Mouse (Mus musculus) midbrain, embryonic 11.5 days (tissue): ENCODE measurements around the gene Gm20696. TPM values are rescaled to one million over a fixed set of nuclear protein-coding genes. Genes with fewer than 3 reads are reported as not detected.

Experiments
- ATAC-seq: fragments of 200-750 bp; cut with Nextera tagmentation; 2 replicates; pipeline ENCODE4 v1.8.0; 2017; ENCODE audit warnings: moderate TSS enrichment, moderate library complexity; ENCODE audit not compliant: low FRiP score
- DNase-seq: peaks from one replicate; pipeline ENCODE4 v3.0.0; 2015; ENCODE audit warnings: low spot score; ENCODE audit errors: missing footprints
- H3K27ac ChIP-seq: fragments of 300-500 bp; sonication (generic); 2 replicates; pipeline ENCODE4 v1.5.1; 2014; ENCODE audit warnings: low read depth, low read length
- H3K27me3 ChIP-seq: fragments of 300-500 bp; sonication (generic); 2 replicates; pipeline ENCODE4 v1.6.1; 2014; ENCODE audit warnings: mild to moderate bottlenecking, low read length, moderate library complexity, mixed read lengths; ENCODE audit not compliant: control insufficient read depth, insufficient read depth
- H3K36me3 ChIP-seq: fragments of 300-500 bp; sonication (generic); 2 replicates; pipeline ENCODE4 v1.6.1; 2014; ENCODE audit warnings: mild to moderate bottlenecking, low read length, moderate library complexity, mixed read lengths; ENCODE audit not compliant: control insufficient read depth, insufficient read depth
- H3K4me1 ChIP-seq: fragments of 300-500 bp; sonication (generic); 2 replicates; pipeline ENCODE4 v1.6.1; 2014; ENCODE audit warnings: low read length; ENCODE audit not compliant: control insufficient read depth, insufficient read depth
- H3K4me2 ChIP-seq: fragments of 300-500 bp; sonication (generic); 2 replicates; pipeline ENCODE4 v1.6.1; 2014; ENCODE audit warnings: mild to moderate bottlenecking, moderate library complexity
- H3K4me3 ChIP-seq: fragments of 300-500 bp; sonication (generic); 2 replicates; pipeline ENCODE4 v1.5.1; 2014; ENCODE audit warnings: low read depth, low read length
- H3K9ac ChIP-seq: fragments of 300-500 bp; sonication (generic); 2 replicates; pipeline ENCODE4 v1.6.1; 2014; ENCODE audit warnings: low read length
- H3K9me3 ChIP-seq: fragments of 300-500 bp; sonication (generic); 2 replicates; pipeline ENCODE4 v1.6.1; 2016; ENCODE audit warnings: low read length; ENCODE audit not compliant: control insufficient read depth
- WGBS: fragments of 180-500 bp; shearing (Covaris S2); extraction: QIAGEN DNeasy Blood & Tissue Kit; methylation state at CpG from one replicate; pipeline ENCODE4 v1.1.7; 2014; 5-methylcytosine and 5-hydroxymethylcytosine counted together
- polyA plus RNA-seq: library from polyadenylated mRNA; unstranded; fragments of >200 nt; fragmentation: Nextera tagmentation; extraction: Ambion mirVana; gene quantifications from 2 replicates; pipeline ENCODE4 v1.2.1, GENCODE M21; 2014

Gene Gm20696
- polyA plus RNA-seq, 1 experiment from 2014 or later = 3.4 TPM

DNA sequence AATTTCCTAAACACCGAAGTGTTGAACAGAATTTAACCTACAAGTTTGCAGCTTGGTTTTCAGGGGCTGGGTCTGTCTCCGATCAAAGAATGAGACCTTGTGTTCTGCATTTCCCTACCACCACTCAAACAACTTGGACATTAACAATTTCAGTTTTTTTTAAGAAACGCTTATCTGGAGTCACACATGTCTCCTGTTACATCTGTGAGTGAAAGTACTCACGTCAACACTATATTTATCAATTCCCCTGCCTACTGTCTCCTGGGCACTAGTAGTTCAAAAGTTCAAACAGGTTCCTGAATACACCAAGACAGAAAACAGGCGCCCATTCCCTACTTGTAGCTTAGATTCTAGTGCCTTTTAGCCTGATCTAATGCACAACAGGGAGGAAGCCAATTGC, 316.4 kb downstream of the Gm20696 start:
- 91% methylated on average over 5 of the region's 5 CpGs for WGBS
- Histone ChIP-seq H3K4me1 (no peaks in the 10 kb centered on the region), H3K4me3 (no peak overlapping the region), H3K27ac (no peak overlapping the region), H3K36me3 (no peaks in the 10 kb centered on the region), H3K9me3 (no peaks in the 10 kb centered on the region), H3K27me3 (no peaks in the 10 kb centered on the region), H3K4me2 (no peak overlapping the region), H3K9ac (no peak overlapping the region)
- no peak for ATAC-seq
- no peak for DNase-seq

DNA sequence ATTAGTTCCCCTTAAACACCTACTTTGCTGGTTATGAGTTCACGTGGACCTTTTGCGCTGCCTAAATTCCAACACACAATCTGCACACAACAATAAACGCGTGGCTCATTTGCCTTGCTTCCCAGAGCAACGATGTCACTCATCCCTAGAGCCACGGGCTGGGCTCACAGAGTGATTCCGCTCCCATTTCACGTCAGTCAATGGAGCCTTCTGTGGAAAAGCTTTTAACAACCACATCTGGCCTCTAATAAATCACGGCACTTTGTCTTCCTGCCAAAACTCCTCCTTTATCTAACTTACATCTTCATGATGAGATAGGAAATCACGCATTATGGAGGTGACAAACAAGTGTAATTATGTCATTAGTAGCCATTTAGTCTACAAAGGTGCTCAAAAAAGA, 318.8 kb downstream of the Gm20696 start:
- Histone ChIP-seq H3K4me1 (no peaks in the 10 kb centered on the region), H3K36me3 (no peaks in the 10 kb centered on the region), H3K4me2 (no peak overlapping the region), H3K27me3 (no peaks in the 10 kb centered on the region), H3K4me3 (no peak overlapping the region), H3K9ac (no peak overlapping the region), H3K27ac (no peak overlapping the region), H3K9me3 (no peaks in the 10 kb centered on the region)
- DNase-seq (no peak), ATAC-seq (no peak)
- 76% methylated on average over 10 of the region's 10 CpGs for WGBS

DNA sequence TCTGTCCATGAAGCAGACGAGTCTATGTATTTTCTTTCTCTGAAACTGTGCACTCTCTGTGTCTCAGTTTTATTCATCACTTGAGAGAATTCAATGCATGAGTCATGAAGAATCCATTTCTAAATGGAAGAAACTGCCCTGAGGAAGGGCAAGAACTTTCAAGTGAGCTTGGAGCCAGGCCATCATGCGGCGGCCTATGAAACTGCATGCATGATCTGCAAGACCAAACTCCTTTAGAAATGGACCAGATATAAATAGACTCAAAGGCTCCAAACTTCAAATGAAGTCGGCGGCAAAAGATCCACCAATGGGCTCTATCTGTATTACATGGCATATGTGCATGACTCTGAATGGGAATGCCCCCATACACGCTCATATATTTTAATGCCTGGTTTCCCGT, 321.6 kb downstream of the Gm20696 start:
- H3K36me3 ChIP-seq = no peaks in the 10 kb centered on the region
- WGBS = 95% methylated on average over 7 of the region's 7 CpGs
- H3K27ac ChIP-seq = no peak overlapping the region
- DNase-seq (no peak), ATAC-seq (no peak)
- H3K9me3 ChIP-seq = no peaks in the 10 kb centered on the region
- no peak overlapping the region for H3K9ac ChIP-seq
- no peak overlapping the region for H3K4me2 ChIP-seq
- no peak overlapping the region for H3K4me3 ChIP-seq
- H3K27me3 ChIP-seq = no peaks in the 10 kb centered on the region
- no peaks in the 10 kb centered on the region for H3K4me1 ChIP-seq

DNA sequence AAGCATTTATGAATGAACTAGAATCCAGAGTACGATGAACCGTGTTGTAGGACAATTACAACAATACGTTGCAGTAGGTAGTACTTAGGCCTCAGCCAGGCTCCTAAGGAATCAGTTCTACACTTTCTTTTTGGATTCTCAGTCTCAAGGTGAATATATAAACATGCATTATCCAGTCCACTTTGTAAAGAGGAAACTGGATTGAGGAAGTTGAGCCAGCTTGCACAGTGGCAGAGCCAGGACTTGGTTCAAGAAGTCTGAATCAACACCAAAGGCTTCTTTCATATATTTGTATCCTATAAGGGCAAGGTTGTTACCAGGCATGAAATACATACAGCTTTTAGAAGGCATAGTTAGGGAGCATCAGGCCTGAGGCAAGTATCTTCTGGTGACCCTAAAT, 322.2 kb downstream of the Gm20696 start:
- Histone ChIP-seq H3K9ac (no peak overlapping the region), H3K27ac (no peak overlapping the region), H3K27me3 (no peaks in the 10 kb centered on the region), H3K4me3 (no peak overlapping the region), H3K4me2 (no peak overlapping the region), H3K4me1 (no peaks in the 10 kb centered on the region), H3K9me3 (no peaks in the 10 kb centered on the region), H3K36me3 (no peaks in the 10 kb centered on the region)
- ATAC-seq = no peak
- DNase-seq = no peak
- WGBS = 95% methylated on average over 3 of the region's 3 CpGs

GRCm38 (mm10) chr6:99343815-99344214, 322.8 kb downstream of the Gm20696 start:
- H3K36me3 ChIP-seq = no peaks in the 10 kb centered on the region
- WGBS = 88% methylated on average over 3 of the region's 3 CpGs
- no peak overlapping the region for H3K9ac ChIP-seq
- no peaks in the 10 kb centered on the region for H3K27me3 ChIP-seq
- H3K9me3 ChIP-seq = no peaks in the 10 kb centered on the region
- ATAC-seq (no peak), DNase-seq (no peak)
- no peak overlapping the region for H3K4me3 ChIP-seq
- no peak overlapping the region for H3K4me2 ChIP-seq
- no peaks in the 10 kb centered on the region for H3K4me1 ChIP-seq
- no peak overlapping the region for H3K27ac ChIP-seq

DNA sequence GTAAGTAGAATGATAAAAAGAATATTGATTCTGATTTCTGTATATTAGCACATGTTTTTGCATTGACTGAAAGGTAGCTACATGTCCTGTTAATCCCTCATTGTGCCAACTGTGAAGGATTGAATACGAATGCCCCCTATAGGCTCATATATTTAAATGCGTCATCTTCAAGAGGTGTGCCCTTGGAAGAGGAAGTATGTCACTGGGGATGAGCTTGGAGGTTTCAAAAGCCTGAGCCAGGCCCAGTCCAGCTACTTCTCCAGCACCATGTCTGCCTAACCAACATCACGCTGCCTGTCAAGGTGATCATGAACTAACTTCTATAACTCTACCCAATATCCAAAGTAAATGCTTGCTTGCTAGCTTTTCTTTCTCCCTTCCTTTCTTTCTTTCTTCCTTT, 324.2 kb downstream of the Gm20696 start:
- no peaks in the 10 kb centered on the region for H3K36me3 ChIP-seq
- no peaks in the 10 kb centered on the region for H3K4me1 ChIP-seq
- H3K27me3 ChIP-seq = no peaks in the 10 kb centered on the region
- DNase-seq = no peak
- no peak overlapping the region for H3K9ac ChIP-seq
- WGBS = 91% methylated on average over 3 of the region's 3 CpGs
- no peak overlapping the region for H3K4me3 ChIP-seq
- no peak for ATAC-seq
- H3K27ac ChIP-seq = no peak overlapping the region
- H3K4me2 ChIP-seq = no peak overlapping the region
- no peaks in the 10 kb centered on the region for H3K9me3 ChIP-seq

DNA sequence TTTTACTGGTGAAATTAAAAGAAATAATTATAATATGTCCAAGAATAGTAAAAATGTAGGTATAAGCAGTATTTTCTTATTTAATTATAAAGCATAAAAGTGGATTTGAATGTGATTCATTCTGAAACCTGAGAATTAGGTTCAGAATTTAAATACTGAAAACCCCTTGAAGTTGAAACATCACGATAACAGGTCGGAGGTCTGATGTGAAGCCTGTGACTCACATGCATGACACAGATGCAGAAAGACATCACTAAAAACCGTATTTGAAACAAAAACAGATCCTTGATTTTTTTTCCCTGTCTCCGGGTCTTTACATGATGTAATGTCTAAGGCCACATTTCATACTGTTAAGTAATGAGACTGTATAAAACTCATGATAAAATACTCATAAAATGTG, 325.7 kb downstream of the Gm20696 start:
- no peak overlapping the region for H3K9ac ChIP-seq
- H3K36me3 ChIP-seq = no peaks in the 10 kb centered on the region
- 89% methylated on average over 4 of the region's 4 CpGs for WGBS
- H3K9me3 ChIP-seq = no peaks in the 10 kb centered on the region
- H3K4me1 ChIP-seq = no peaks in the 10 kb centered on the region
- no peak overlapping the region for H3K4me3 ChIP-seq
- DNase-seq = no peak
- no peaks in the 10 kb centered on the region for H3K27me3 ChIP-seq
- no peak for ATAC-seq
- no peak overlapping the region for H3K4me2 ChIP-seq
- H3K27ac ChIP-seq = no peak overlapping the region

- ATAC-seq = no peak
- 90% methylated on average over 10 of the region's 10 CpGs for WGBS
- no peak overlapping the region for H3K9ac ChIP-seq
These were observed 326.4 kb downstream of the Gm20696 start for GRCm38 (mm10) chr6:99339986-99340721.

GRCm38 (mm10) chr6:99339343-99339620, 327.3 kb downstream of the Gm20696 start:
- 81% methylated on average over 5 of the region's 5 CpGs for WGBS
- no peak overlapping the region for H3K27ac ChIP-seq
- DNase-seq (no peak), ATAC-seq (no peak)
- no peaks in the 10 kb centered on the region for H3K27me3 ChIP-seq
- no peak overlapping the region for H3K4me2 ChIP-seq
- H3K36me3 ChIP-seq = no peaks in the 10 kb centered on the region
- H3K4me1 ChIP-seq = no peaks in the 10 kb centered on the region
- H3K4me3 ChIP-seq = no peak overlapping the region
- no peak overlapping the region for H3K9ac ChIP-seq
- H3K9me3 ChIP-seq = no peaks in the 10 kb centered on the region

More at GRCm38 (mm10) chr6:99339986-99340721, 326.4 kb downstream of the Gm20696 start:
- no peak for DNase-seq
- Histone ChIP-seq H3K27me3 (no peaks in the 10 kb centered on the region), H3K27ac (no peak overlapping the region), H3K4me1 (no peaks in the 10 kb centered on the region), H3K9me3 (no peaks in the 10 kb centered on the region), H3K36me3 (no peaks in the 10 kb centered on the region), H3K4me3 (no peak overlapping the region), H3K4me2 (no peak overlapping the region)
